21 mouse cellular contexts compared by ENCODE assay signal in the genomic region with DNA sequence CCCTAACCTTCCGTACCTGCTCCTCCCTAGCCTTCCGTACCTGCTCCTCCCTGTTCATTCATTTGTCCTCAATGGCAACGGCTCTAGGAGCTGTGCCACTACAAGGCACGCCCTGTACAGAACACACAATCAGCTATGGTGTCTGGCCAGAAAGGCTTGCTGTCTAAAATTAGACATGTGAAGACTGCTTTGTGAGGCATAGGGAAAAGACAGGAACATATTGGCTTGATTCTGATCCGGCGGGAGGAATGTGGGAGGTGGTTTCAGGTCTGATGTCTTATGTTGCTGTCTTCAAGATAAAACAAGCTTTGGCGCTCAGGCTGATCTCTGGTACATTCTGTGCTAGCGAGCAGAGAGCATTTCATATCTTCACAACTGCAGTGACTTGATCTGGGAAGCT. TPM values are rescaled to one million over a fixed set of nuclear protein-coding genes. Genes with fewer than 3 reads are reported as not detected.
DNase-seq lines count a peak whose midpoint lies in the region; ATAC-seq and TF ChIP-seq lines count a peak whose summit lies in the region.
"Had no signal": no experiment of that assay in that cellular context is flagged by ENCODE, and none has a peak within 500 bp of the region (broad histone marks: within the 10 kb centered on the region; RNA-seq: fewer than 3 reads in every experiment).

No protein-coding gene starts in this region.

- H3K9me3 ChIP-seq in heart, embryonic 15.5 days (replicated peaks): no peaks in the 10 kb centered on the region
- no peaks in the 10 kb centered on the region for H3K9me3 ChIP-seq in stomach, postnatal 0 days (ENCODE audit: control insufficient read depth, low read length)
- H3K9me3 ChIP-seq: lung, embryonic 15.5 days; midbrain, embryonic 13.5 days; neural tube, embryonic 15.5 days had no signal

- peak overlapping the region; percentile 42 for H3K4me2 ChIP-seq in heart, embryonic 15.5 days
- no peak overlapping the region for H3K4me2 ChIP-seq in stomach, postnatal 0 days (replicated peaks; ENCODE audit: low read depth)
- H3K4me2 ChIP-seq: liver, embryonic 11.5 days; lung, embryonic 15.5 days; midbrain, embryonic 13.5 days; neural tube, embryonic 15.5 days had no signal

- no peaks in the 10 kb centered on the region for H3K36me3 ChIP-seq in heart, embryonic 15.5 days
- H3K36me3 ChIP-seq in stomach, postnatal 0 days (ENCODE audit: control insufficient read depth, insufficient read depth, low read length): no peaks in the 10 kb centered on the region
- H3K36me3 ChIP-seq: lung, embryonic 15.5 days; midbrain, embryonic 13.5 days; neural tube, embryonic 15.5 days had no signal

- peaks cover 64% of the 10 kb centered on the region for H3K4me1 ChIP-seq in heart, embryonic 15.5 days (replicated peaks)
- peaks cover 2% of the 10 kb centered on the region; the same call in 1 of the 2 replicates for H3K4me1 ChIP-seq in stomach, postnatal 0 days (replicated peaks; ENCODE audit: control insufficient read depth, insufficient read depth)
- H3K4me1 ChIP-seq: midbrain, embryonic 13.5 days had no signal

- TF ChIP-seq EP300 in stomach, postnatal 0 days (optimal IDR thresholded peaks at IDR 0.05): no peak

- 0 out of 2 replicates have a peak overlapping the region, but pooled peaks have one; percentile 1 for H3K4me3 ChIP-seq in heart, embryonic 15.5 days
- no peak overlapping the region for H3K4me3 ChIP-seq in stomach, postnatal 0 days (ENCODE audit: low read depth, low read length)
- H3K4me3 ChIP-seq: lung, embryonic 15.5 days; midbrain, embryonic 13.5 days; neural tube, embryonic 15.5 days had no signal

- WGBS in heart, embryonic 15.5 days: 29% methylated on average over 8 of the region's 8 CpGs
- 54% methylated on average over 8 of the region's 8 CpGs for WGBS in stomach, postnatal 0 days

- DNase-seq in gastrocnemius, adult 18-20 months (ENCODE audit: low spot score): peak; percentile 82
- DNase-seq in gastrocnemius, postnatal 10 days: no peak
- peak; percentile 30 for DNase-seq in right cerebral cortex, adult 18-20 months
- no peak for DNase-seq in right cerebral cortex, postnatal 10 days (ENCODE audit: low spot score in 2 of 2)
- no peak for DNase-seq in stomach, postnatal 0 days (ENCODE audit: low spot score)
- no peak for DNase-seq in thymus, postnatal 10 days (ENCODE audit: low spot score in 2 of 2)
- no peak for DNase-seq in left cerebral cortex, adult 9 months (ENCODE audit: low spot score in 2 of 2)
- DNase-seq: adrenal gland, adult 8-10 months; cerebellum, adult 11-12 months; cerebellum, postnatal 36 days; kidney, adult 2 months; kidney, postnatal 25 days; right cerebral cortex, postnatal 4 days had no signal

- peaks cover 19% of the 10 kb centered on the region; the same call in 1 of the 2 replicates for H3K27me3 ChIP-seq in heart, embryonic 15.5 days
- no peaks in the 10 kb centered on the region for H3K27me3 ChIP-seq in stomach, postnatal 0 days (ENCODE audit: control insufficient read depth, insufficient read depth, low read length)

- ATAC-seq in heart, embryonic 15.5 days (replicated peaks; ENCODE audit: insufficient number of reproducible peaks, insufficient read depth, low FRiP score, low read depth): no peak
- 0 out of 2 replicates have a peak, but pooled peaks have one; percentile 53 for ATAC-seq in stomach, postnatal 0 days (ENCODE audit: low FRiP score, low TSS enrichment)
- ATAC-seq: forebrain, embryonic 16.5 days; hindbrain, postnatal 0 days; midbrain, embryonic 13.5 days had no signal

- no peak for TF ChIP-seq CTCF in stomach, postnatal 0 days (IDR thresholded peaks at IDR 0.05; ENCODE audit: low read depth)

- peak overlapping the region; percentile 83 for H3K27ac ChIP-seq in heart, embryonic 15.5 days
- no peak overlapping the region for H3K27ac ChIP-seq in stomach, postnatal 0 days (replicated peaks)
- H3K27ac ChIP-seq: hindbrain, postnatal 0 days; lung, embryonic 15.5 days; macrophage; midbrain, embryonic 13.5 days; neural tube, embryonic 15.5 days had no signal

- H3K9ac ChIP-seq in heart, embryonic 15.5 days: no peak overlapping the region
- H3K9ac ChIP-seq in stomach, postnatal 0 days (ENCODE audit: low read length): no peak overlapping the region
- H3K9ac ChIP-seq: lung, embryonic 15.5 days; midbrain, embryonic 13.5 days; neural tube, embryonic 15.5 days had no signal

RNA-seq across cellular contexts. Expression of a gene that starts 41.9 kb away (rescaled TPM):
- under 1 TPM in 1 of 2 experiments, not detected in 1; 0.47 TPM for total RNA-seq in gastrocnemius, adult 18-20 months (2021)
- total RNA-seq in gastrocnemius, postnatal 10 days (2021): under 1 TPM in 1 of 2 experiments, not detected in 1; 0.43 TPM
- polyA plus RNA-seq in heart, embryonic 15.5 days (2015; fragmentation: Nextera tagmentation; extraction: Ambion mirVana): 0.92 and 6.4 TPM in 2 replicates
- polyA plus RNA-seq in stomach, postnatal 0 days (2015; fragmentation: Nextera tagmentation; extraction: Ambion mirVana): 0.65 and 0.74 TPM in 2 replicates
- total RNA-seq: hindbrain, postnatal 0 days had no signal
- polyA plus RNA-seq: forebrain, embryonic 16.5 days had no signal

RNA-seq across cellular contexts. Expression of a gene that starts 44.4 kb away (rescaled TPM):
- total RNA-seq in gastrocnemius, adult 18-20 months (2021): 10 to 100 TPM; 11.5 to 12.0 TPM
- 10 to 100 TPM; 12.0 to 16.2 TPM for total RNA-seq in gastrocnemius, postnatal 10 days (2021)
- 31.2 and 33.7 TPM in 2 replicates for polyA plus RNA-seq in heart, embryonic 15.5 days (2015; fragmentation: Nextera tagmentation; extraction: Ambion mirVana)
- polyA plus RNA-seq in stomach, postnatal 0 days (2015; fragmentation: Nextera tagmentation; extraction: Ambion mirVana): 20.5 and 21.4 TPM in 2 replicates

RNA-seq across cellular contexts. Expression of a gene that starts 59.0 kb away (rescaled TPM):
- total RNA-seq in gastrocnemius, adult 18-20 months (2021): 100 to 1,000 TPM; 378 to 469 TPM
- 100 to 1,000 TPM; 327 to 371 TPM for total RNA-seq in gastrocnemius, postnatal 10 days (2021)
- 49.4 and 65.5 TPM in 2 replicates for polyA plus RNA-seq in heart, embryonic 15.5 days (2015; fragmentation: Nextera tagmentation; extraction: Ambion mirVana)
- 11.9 and 13.5 TPM in 2 replicates for polyA plus RNA-seq in stomach, postnatal 0 days (2015; fragmentation: Nextera tagmentation; extraction: Ambion mirVana)
- polyA plus RNA-seq: macrophage had no signal

Comparison
In these comparisons a context has a peak if more than half of its experiments do, and no peak if none do; other contexts are left out.
1. DNase-seq: peak in gastrocnemius, adult 18-20 months (single experiment) and right cerebral cortex, adult 18-20 months (single experiment); none in gastrocnemius, postnatal 10 days (single experiment), right cerebral cortex, postnatal 10 days (0 of 2), stomach, postnatal 0 days (single experiment), thymus, postnatal 10 days (0 of 2) and left cerebral cortex, adult 9 months (0 of 2).